Mouse (Mus musculus) MEL (cell line): ENCODE results near the gene Tmem186. TPM values are rescaled to one million over a fixed set of nuclear protein-coding genes. Genes with fewer than 3 reads are reported as not detected.

Experiments used
- DNase-seq: peaks from one replicate; pipeline ENCODE4 v3.0.0; 2011; ENCODE audit warnings: low read depth, low spot score
- H3K27ac ChIP-seq: 2 replicates; pipeline ENCODE4 v1.5.1; 2012; ENCODE audit warnings: low read depth, mild to moderate bottlenecking, control low read depth, low read length, moderate library complexity; ENCODE audit not compliant: control insufficient read depth
- H3K27me3 ChIP-seq, 2 experiments: fragments of 150-350 bp in 1 of 2; sonication (generic) in 1 of 2; 2 replicates each; pipeline ENCODE4 v1.6.1; 2012; ENCODE audit warnings: low read length in 2 of 2, mild to moderate bottlenecking in 2 of 2, improper control_type of control experiment in 1 of 2, moderate library complexity in 1 of 2; ENCODE audit not compliant: insufficient read depth in 2 of 2, control insufficient read depth in 1 of 2
- H3K36me3 ChIP-seq, 2 experiments: 2 replicates each; pipeline ENCODE4 v1.6.1; 2012 to 2014; ENCODE audit warnings: low read length in 2 of 2, improper control_type of control experiment in 1 of 2, inconsistent platforms in 1 of 2, mild to moderate bottlenecking in 1 of 2; ENCODE audit not compliant: insufficient read depth in 2 of 2, control insufficient read depth in 1 of 2
- H3K4me1 ChIP-seq, 2 experiments: fragments of 150-350 bp in 1 of 2; sonication (generic) in 1 of 2; 2 replicates each; pipeline ENCODE4 v1.6.1; 2012; ENCODE audit warnings: low read length in 2 of 2, improper control_type of control experiment in 1 of 2, mild to moderate bottlenecking in 1 of 2; ENCODE audit not compliant: insufficient read depth in 2 of 2, control insufficient read depth in 1 of 2
- H3K4me3 ChIP-seq, 2 experiments: fragments of 150-350 bp in 1 of 2; sonication (generic) in 1 of 2; 2 replicates each; pipeline ENCODE4 v1.5.1; 2012; ENCODE audit warnings: low read depth in 2 of 2, low read length in 2 of 2, mild to moderate bottlenecking in 2 of 2, moderate library complexity in 2 of 2, control low read depth in 1 of 2, improper control_type of control experiment in 1 of 2; ENCODE audit not compliant: control insufficient read depth in 1 of 2, insufficient read depth in 1 of 2
- H3K79me2 ChIP-seq: 2 replicates; pipeline ENCODE4 v1.6.1; 2012; ENCODE audit warnings: mild to moderate bottlenecking, low read length, moderate library complexity; ENCODE audit not compliant: control insufficient read depth, poor library complexity, insufficient read depth
- H3K9ac ChIP-seq: 2 replicates; pipeline ENCODE4 v1.6.1; 2012; ENCODE audit warnings: low read depth, mild to moderate bottlenecking, control low read depth, low read length, moderate library complexity; ENCODE audit not compliant: control insufficient read depth, poor library complexity, severe bottlenecking
- H3K9me3 ChIP-seq: fragments of 150-350 bp; sonication (generic); replicated peaks from 2 replicates; pipeline ENCODE4 v1.6.1; 2012; ENCODE audit warnings: mild to moderate bottlenecking, low read length, improper control_type of control experiment, moderate library complexity; ENCODE audit not compliant: insufficient read depth
- BHLHE40 ChIP-seq: IDR thresholded peaks from 2 replicates; pipeline ENCODE4 v1.6.1; 2012; ENCODE audit warnings: low read depth, mild to moderate bottlenecking, inconsistent platforms, low read length, improper control_type of control experiment, borderline replicate concordance
- CHD2 ChIP-seq: IDR thresholded peaks from 2 replicates; pipeline ENCODE4 v1.6.1; 2011; ENCODE audit warnings: low read length, improper control_type of control experiment
- E2F4 ChIP-seq: IDR thresholded peaks from 2 replicates; pipeline ENCODE4 v1.6.1; 2011; ENCODE audit warnings: low read depth, low read length, improper control_type of control experiment, borderline replicate concordance
- EP300 ChIP-seq, 2 experiments: IDR thresholded peaks; 2 replicates each; pipeline ENCODE4 v1.6.1; 2011; ENCODE audit warnings: improper control_type of control experiment in 2 of 2, low read length in 2 of 2, low read depth in 1 of 2, mild to moderate bottlenecking in 1 of 2
- GABPA ChIP-seq: IDR thresholded peaks from 2 replicates; pipeline ENCODE4 v1.6.1; 2012; ENCODE audit warnings: low read depth, mild to moderate bottlenecking, inconsistent platforms, low read length, improper control_type of control experiment, moderate library complexity
- MAFK ChIP-seq: IDR thresholded peaks from 2 replicates; pipeline ENCODE4 v1.6.1; 2011; ENCODE audit warnings: low read depth, mild to moderate bottlenecking, low read length, improper control_type of control experiment, borderline replicate concordance
- MAZ ChIP-seq: IDR thresholded peaks from 2 replicates; pipeline ENCODE4 v1.6.1; 2012; ENCODE audit warnings: low read depth, mild to moderate bottlenecking, inconsistent platforms, low read length, improper control_type of control experiment
- MEF2A ChIP-seq: IDR thresholded peaks from 2 replicates; pipeline ENCODE4 v1.6.1; 2014; ENCODE audit warnings: low read depth, mild to moderate bottlenecking, inconsistent platforms, low read length, improper control_type of control experiment; ENCODE audit not compliant: poor library complexity, insufficient replicate concordance, severe bottlenecking; ENCODE audit errors: extremely low read depth
- MYB ChIP-seq: IDR thresholded peaks from 2 replicates; pipeline ENCODE4 v1.6.1; 2011; ENCODE audit warnings: mild to moderate bottlenecking, low read depth, low read length, improper control_type of control experiment
- MYC ChIP-seq: IDR thresholded peaks from 2 replicates; pipeline ENCODE4 v1.6.1; 2011; ENCODE audit warnings: low read depth, mild to moderate bottlenecking, low read length, improper control_type of control experiment, moderate library complexity
- NELFE ChIP-seq: IDR thresholded peaks from 2 replicates; pipeline ENCODE4 v1.6.1; 2011; ENCODE audit warnings: low read depth, low read length, improper control_type of control experiment
- POLR2AphosphoS2 ChIP-seq: IDR thresholded peaks from 2 replicates; pipeline ENCODE4 v1.6.1; 2011; ENCODE audit warnings: low read length, improper control_type of control experiment
- POLR2AphosphoS5 ChIP-seq: IDR thresholded peaks from 2 replicates; pipeline ENCODE4 v1.6.1; 2012; ENCODE audit warnings: low read depth, borderline replicate concordance, mild to moderate bottlenecking, inconsistent platforms, low read length, moderate library complexity, mixed read lengths
- RAD21 ChIP-seq: IDR thresholded peaks from 2 replicates; pipeline ENCODE4 v1.6.1; 2011; ENCODE audit warnings: mild to moderate bottlenecking, low read depth, low read length, improper control_type of control experiment
- RCOR1 ChIP-seq: IDR thresholded peaks from 2 replicates; pipeline ENCODE4 v1.6.1; 2012; ENCODE audit warnings: low read depth, mild to moderate bottlenecking, inconsistent platforms, low read length, improper control_type of control experiment
- TAL1 ChIP-seq: IDR thresholded peaks from 2 replicates; pipeline ENCODE4 v1.6.1; 2012; ENCODE audit warnings: mild to moderate bottlenecking, inconsistent platforms, low read length, moderate library complexity, mixed read lengths
- UBTF ChIP-seq: IDR thresholded peaks from 2 replicates; pipeline ENCODE4 v1.6.1; 2012; ENCODE audit warnings: low read depth, mild to moderate bottlenecking, inconsistent platforms, low read length, improper control_type of control experiment, moderate library complexity, borderline replicate concordance; ENCODE audit not compliant: insufficient read depth
- ZNF384 ChIP-seq: IDR thresholded peaks from 2 replicates; pipeline ENCODE4 v1.6.1; 2012; ENCODE audit warnings: low read depth, mild to moderate bottlenecking, inconsistent platforms, low read length, improper control_type of control experiment
- polyA plus RNA-seq, 2 experiments: library from polyadenylated mRNA; stranded (reverse) in 1 of 2; unstranded in 1 of 2; fragments of >175 nt in 1 of 2; fragments of >200 nt in 1 of 2; gene quantifications; 2 replicates each; pipeline versions ENCODE4 v1.2.1 to v1.2.4; 2012; ENCODE audit warnings: low replicate concordance in 2 of 2, low read depth in 1 of 2; ENCODE audit not compliant: insufficient read length in 2 of 2, insufficient read depth in 1 of 2, missing spikeins in 1 of 2
- total RNA-seq: library from RNA; depleted of rRNA; stranded (reverse); fragments of 300-350 nt; gene quantifications from 2 replicates; pipeline ENCODE4 v1.2.3, GENCODE M21; 2012; rRNA removed

Gene Tmem186
- total and polyA plus RNA-seq, 3 experiments: 18.9 to 99.9 (median 22.5) TPM

- peak; percentile 47 for DNase-seq
- Histone ChIP-seq H3K9ac (no peak overlapping the region), H3K36me3 (peaks cover 0 to 4% of the 10 kb centered on the region in 2 experiments; a peak in 2 of 4 replicates), H3K79me2 (no peaks in the 10 kb centered on the region)
- TF ChIP-seq POLR2AphosphoS2 (no peak), RAD21 (no peak), MYC (no peak), MYB (no peak), ZNF384 (no peak), MEF2A (no peak), UBTF (no peak), CHD2 (no peak), EP300 (IDR thresholded peaks at IDR 0.05; ENCODE audit: low read depth in 1 of 2, low read length in 2 of 2) (no peak), RCOR1 (no peak), MAFK (no peak), POLR2AphosphoS5 (no peak), E2F4 (no peak), NELFE (no peak), GABPA (no peak), BHLHE40 (no peak), MAZ (no peak), TAL1 (no peak)
- TF ChIP-seq, all 39 proteins: peak for 0
- Histone ChIP-seq H3K4me3 (no peak overlapping the region), H3K9me3 (no peaks in the 10 kb centered on the region), H3K27ac (no peak overlapping the region), H3K27me3 (no peaks in the 10 kb centered on the region; a peak in 1 of 4 replicates), H3K4me1 (peaks cover 0 to 3% of the 10 kb centered on the region in 2 experiments; a peak in 1 of 4 replicates)
Observed at GRCm38 (mm10) chr16:8585056-8585455, 52.5 kb downstream of the Tmem186 start.

GRCm38 (mm10) chr16:8584248-8584647 is 53.3 kb downstream of the Tmem186 start:
- H3K36me3 ChIP-seq: peaks cover 0 to 4% of the 10 kb centered on the region in 2 experiments; a peak in 2 of 4 replicates
- H3K27me3 ChIP-seq: no peaks in the 10 kb centered on the region; a peak in 1 of 4 replicates
- no peak for DNase-seq
- no peaks in the 10 kb centered on the region for H3K9me3 ChIP-seq
- peaks cover 0 to 3% of the 10 kb centered on the region in 2 experiments; a peak in 1 of 4 replicates for H3K4me1 ChIP-seq
- H3K9ac ChIP-seq: no peak overlapping the region
- TF ChIP-seq MYB: no peak
- peak; percentile 28; the same call in 1 of the 2 replicates for TF ChIP-seq TAL1
- H3K79me2 ChIP-seq: no peaks in the 10 kb centered on the region
- H3K4me3 ChIP-seq: no peak overlapping the region
- H3K27ac ChIP-seq: no peak overlapping the region

Other genes starting within 250 kb of the Tmem186 start
- not detected in 2 replicates for gene Tmem114, start 212.6 kb downstream of the Tmem186 start, total RNA-seq
- gene Tmem114, start 212.6 kb downstream of the Tmem186 start, polyA plus RNA-seq: not detected
- 11.7 and 12.0 TPM in 2 replicates for gene Mettl22, start 166.9 kb downstream of the Tmem186 start, total RNA-seq
- gene Mettl22, start 166.9 kb downstream of the Tmem186 start, polyA plus RNA-seq: 10 to 100 TPM in 1 of 2 experiments, not detected in 1; 19.0 TPM
- gene Abat, start 124.3 kb downstream of the Tmem186 start, total RNA-seq: 0.23 and 0.27 TPM in 2 replicates
- gene Abat, start 124.3 kb downstream of the Tmem186 start, polyA plus RNA-seq: under 1 TPM in 1 of 2 experiments, not detected in 1; 0.77 TPM
- gene Pmm2, start within 50 bp of the Tmem186 start, total RNA-seq: 44.5 and 53.4 TPM in 2 replicates
- 10 to 100 TPM in 1 of 2 experiments, not detected in 1; 96.0 TPM for gene Pmm2, start within 50 bp of the Tmem186 start, polyA plus RNA-seq
- gene Carhsp1, start 34.4 kb upstream of the Tmem186 start, total RNA-seq: 19.5 and 21.4 TPM in 2 replicates
- 10 to 100 TPM in 1 of 2 experiments, not detected in 1; 28.0 TPM for gene Carhsp1, start 34.4 kb upstream of the Tmem186 start, polyA plus RNA-seq
- gene Gm5767, start 43.1 kb upstream of the Tmem186 start, total RNA-seq: not detected in 2 replicates
- not detected for gene Gm5767, start 43.1 kb upstream of the Tmem186 start, polyA plus RNA-seq
- 101 and 105 TPM in 2 replicates for gene Usp7, start 154.6 kb upstream of the Tmem186 start, total RNA-seq
- gene Usp7, start 154.6 kb upstream of the Tmem186 start, polyA plus RNA-seq: 100 to 1,000 TPM in 1 of 2 experiments, 10 to 100 TPM in 1; 94.2 to 425 TPM
- gene 1810013L24Rik, start 192.4 kb upstream of the Tmem186 start, total RNA-seq: 25.3 and 27.6 TPM in 2 replicates
- 100 to 1,000 TPM in 1 of 2 experiments, 10 to 100 TPM in 1; 29.9 to 154 TPM for gene 1810013L24Rik, start 192.4 kb upstream of the Tmem186 start, polyA plus RNA-seq